Mouse (Mus musculus): ENCODE results near the gene Rpp25l.
"Not testable (repeated sequence)": the region's sequence is repeated elsewhere in the genome, so short reads cannot be mapped to it uniquely, and the experiment has no call there.

Rpp25l gene

GRCm38 (mm10) chr4:41737602-41738255 is 24.4 kb upstream of the Rpp25l start:
- peak; percentile 68 for DNase-seq (ENCODE audit: low spot score)

- DNase-seq (ENCODE audit: low spot score), result no peak
Observed at GRCm38 (mm10) chr4:41731052-41731765, 17.9 kb upstream of the Rpp25l start, which contains the start of gene Arid3c. Arid3c (minus strand) TSS chr4:41731142.

- DNase-seq (ENCODE audit: low spot score), result no peak
Observed at GRCm38 (mm10) chr4:41726826-41727621, 13.7 kb upstream of the Rpp25l start.

- peak; percentile 77 for DNase-seq (ENCODE audit: low spot score)
Observed at GRCm38 (mm10) chr4:41722918-41723351, 9.6 kb upstream of the Rpp25l start, which contains the start of gene Dctn3. Dctn3 (minus strand) TSS chr4:41723170.

- no peak for DNase-seq (ENCODE audit: low spot score)
Observed at GRCm38 (mm10) chr4:41716834-41717233, 3.5 kb upstream of the Rpp25l start.

GRCm38 (mm10) chr4:41715596-41715995 is 2.3 kb upstream of the Rpp25l start:
- DNase-seq (ENCODE audit: low spot score), result no peak

- DNase-seq (ENCODE audit: low spot score), result no peak
Observed at GRCm38 (mm10) chr4:41715082-41715481, 1.7 kb upstream of the Rpp25l start.

GRCm38 (mm10) chr4:41714276-41714675 is 942 bp upstream of the Rpp25l start:
- peak; percentile 43 for DNase-seq (ENCODE audit: low spot score)

GRCm38 (mm10) chr4:41712421-41713196 is 725 bp downstream of the Rpp25l start:
- peak; percentile 12 for DNase-seq (ENCODE audit: low spot score)

- no peak for DNase-seq (ENCODE audit: low spot score)
Observed at GRCm38 (mm10) chr4:41711705-41712375, 1.5 kb downstream of the Rpp25l start.

- no peak for DNase-seq (ENCODE audit: low spot score)
Observed at GRCm38 (mm10) chr4:41710229-41710628, 3.1 kb downstream of the Rpp25l start.

- no peak for DNase-seq (ENCODE audit: low spot score)
Observed at GRCm38 (mm10) chr4:41708192-41708745, 5.1 kb downstream of the Rpp25l start.

- peak; percentile 60 for DNase-seq (ENCODE audit: low spot score)
Observed at GRCm38 (mm10) chr4:41707011-41707535, 6.3 kb downstream of the Rpp25l start.

- DNase-seq (ENCODE audit: low spot score), result no peak
Observed at GRCm38 (mm10) chr4:41705922-41706754, 7.2 kb downstream of the Rpp25l start.

- DNase-seq (ENCODE audit: low spot score), result no peak
Observed at GRCm38 (mm10) chr4:41704651-41705050, 8.7 kb downstream of the Rpp25l start.

- not testable (repeated sequence) for DNase-seq (ENCODE audit: low spot score)
Observed at GRCm38 (mm10) chr4:41702226-41702625, 11.1 kb downstream of the Rpp25l start.

GRCm38 (mm10) chr4:41700224-41700623 is 13.1 kb downstream of the Rpp25l start:
- DNase-seq (ENCODE audit: low spot score), result not testable (repeated sequence)

GRCm38 (mm10) chr4:41699783-41700182 is 13.6 kb downstream of the Rpp25l start, which contains the start of gene Il11ra1:
Il11ra1 (plus strand) TSS chr4:41699989.
- DNase-seq (ENCODE audit: low spot score), result not testable (repeated sequence)

GRCm38 (mm10) chr4:41698421-41699016 is 14.8 kb downstream of the Rpp25l start:
- peak; percentile 45 for DNase-seq (ENCODE audit: low spot score)
